Mouse (Mus musculus): ENCODE data around the gene Gemin5. TPM values are rescaled to one million over a fixed set of nuclear protein-coding genes. Genes with fewer than 3 reads are reported as not detected.

The Gemin5 gene
- polyA plus RNA-seq, 1 experiment from 2014 or later, result 19.8 TPM

GRCm38 (mm10) chr11:58167822-58168166 is 545 bp downstream of the Gemin5 start:
- Histone ChIP-seq H3K9me3 (no peaks in the 10 kb centered on the region), H3K27me3 (replicated peaks) (no peaks in the 10 kb centered on the region), H3K27ac (no peak overlapping the region), H3K9ac (peak overlapping the region; percentile 86), H3K36me3 (peaks cover 26% of the 10 kb centered on the region), H3K4me2 (peak overlapping the region; percentile 62), H3K4me1 (0 out of 2 replicates have a peak, but pooled peaks cover 5% of the 10 kb centered on the region), H3K4me3 (replicated peaks) (peak overlapping the region; percentile 85)
- ATAC-seq (ENCODE audit: insufficient read depth, low FRiP score, low read depth), result no peak
- WGBS, result 0% methylated on average over 8 of the region's 8 CpGs

- WGBS, result 96% methylated on average over 2 of the region's 2 CpGs
- Histone ChIP-seq H3K27me3 (replicated peaks) (no peaks in the 10 kb centered on the region), H3K4me1 (no peaks in the 10 kb centered on the region), H3K4me3 (replicated peaks) (no peak overlapping the region), H3K36me3 (peaks cover 41% of the 10 kb centered on the region), H3K4me2 (no peak overlapping the region), H3K9ac (no peak overlapping the region), H3K9me3 (no peaks in the 10 kb centered on the region), H3K27ac (no peak overlapping the region)
- no peak for ATAC-seq (ENCODE audit: insufficient read depth, low FRiP score, low read depth)
These were observed 3.3 kb downstream of the Gemin5 start for GRCm38 (mm10) chr11:58165072-58165471.

DNA sequence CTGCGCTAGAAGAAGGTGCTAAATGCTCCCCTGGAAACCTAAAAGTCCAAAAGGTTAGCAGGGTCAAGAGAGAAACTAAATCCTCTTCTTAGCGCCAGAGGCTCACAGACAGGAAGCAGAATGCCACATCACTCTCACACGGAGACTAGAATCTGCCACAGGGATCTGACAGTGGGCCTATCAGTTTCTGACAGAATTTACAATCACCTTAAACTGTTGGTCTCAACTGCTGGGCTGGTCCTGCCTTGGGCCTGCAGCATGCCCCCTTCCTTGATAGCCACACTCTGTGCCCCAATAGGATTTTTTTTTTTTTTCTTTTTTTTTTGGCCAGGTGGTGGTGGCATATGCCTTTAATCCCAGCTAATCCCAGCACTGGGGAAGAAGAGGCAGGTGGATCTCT is 11.5 kb downstream of the Gemin5 start:
- H3K36me3 ChIP-seq, result peaks cover 49% of the 10 kb centered on the region
- no peak overlapping the region for H3K27ac ChIP-seq
- H3K27me3 ChIP-seq (replicated peaks), result no peaks in the 10 kb centered on the region
- no peak overlapping the region for H3K4me3 ChIP-seq (replicated peaks)
- H3K4me2 ChIP-seq, result no peak overlapping the region
- ATAC-seq (ENCODE audit: insufficient read depth, low FRiP score, low read depth), result no peak
- H3K4me1 ChIP-seq, result no peaks in the 10 kb centered on the region
- no peak overlapping the region for H3K9ac ChIP-seq
- 78% methylated on average over 3 of the region's 3 CpGs for WGBS
- H3K9me3 ChIP-seq, result no peaks in the 10 kb centered on the region

- no peak overlapping the region for H3K27ac ChIP-seq
- no peak for ATAC-seq (ENCODE audit: insufficient read depth, low FRiP score, low read depth)
- H3K4me2 ChIP-seq, result no peak overlapping the region
- no peaks in the 10 kb centered on the region for H3K4me1 ChIP-seq
- no peak overlapping the region for H3K4me3 ChIP-seq (replicated peaks)
- no peaks in the 10 kb centered on the region for H3K27me3 ChIP-seq (replicated peaks)
- H3K9me3 ChIP-seq, result no peaks in the 10 kb centered on the region
- H3K36me3 ChIP-seq, result peaks cover 45% of the 10 kb centered on the region
- 88% methylated on average over 9 of the region's 9 CpGs for WGBS
- H3K9ac ChIP-seq, result no peak overlapping the region
These were observed 12.9 kb downstream of the Gemin5 start for GRCm38 (mm10) chr11:58155458-58155857.

DNA sequence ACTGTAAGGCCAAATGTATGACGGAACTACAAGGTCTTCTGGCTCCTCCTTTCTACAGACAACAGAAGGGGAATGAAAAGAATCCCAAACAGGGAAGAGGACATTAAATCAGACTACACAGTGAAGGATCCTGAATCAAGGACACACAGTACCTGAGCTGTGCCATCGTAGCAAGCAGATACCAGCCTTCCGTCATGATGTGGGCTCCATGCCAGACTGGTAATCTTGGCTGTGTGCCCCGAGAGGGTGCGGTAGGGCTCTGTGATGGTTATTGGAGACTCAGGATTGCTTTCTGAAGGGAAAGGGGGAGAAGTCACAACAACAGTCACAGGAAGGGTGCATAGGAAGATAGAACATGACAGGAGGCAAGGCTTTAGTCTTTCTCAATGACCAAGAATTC is 22.1 kb downstream of the Gemin5 start:
- H3K27ac ChIP-seq, result no peak overlapping the region
- H3K36me3 ChIP-seq, result peaks cover 48% of the 10 kb centered on the region
- H3K9ac ChIP-seq, result no peak overlapping the region
- H3K4me1 ChIP-seq, result no peaks in the 10 kb centered on the region
- H3K4me3 ChIP-seq (replicated peaks), result no peak overlapping the region
- 83% methylated on average over 5 of the region's 5 CpGs for WGBS
- H3K9me3 ChIP-seq, result no peaks in the 10 kb centered on the region
- no peak overlapping the region for H3K4me2 ChIP-seq
- ATAC-seq (ENCODE audit: insufficient read depth, low FRiP score, low read depth), result no peak
- no peaks in the 10 kb centered on the region for H3K27me3 ChIP-seq (replicated peaks)

DNA sequence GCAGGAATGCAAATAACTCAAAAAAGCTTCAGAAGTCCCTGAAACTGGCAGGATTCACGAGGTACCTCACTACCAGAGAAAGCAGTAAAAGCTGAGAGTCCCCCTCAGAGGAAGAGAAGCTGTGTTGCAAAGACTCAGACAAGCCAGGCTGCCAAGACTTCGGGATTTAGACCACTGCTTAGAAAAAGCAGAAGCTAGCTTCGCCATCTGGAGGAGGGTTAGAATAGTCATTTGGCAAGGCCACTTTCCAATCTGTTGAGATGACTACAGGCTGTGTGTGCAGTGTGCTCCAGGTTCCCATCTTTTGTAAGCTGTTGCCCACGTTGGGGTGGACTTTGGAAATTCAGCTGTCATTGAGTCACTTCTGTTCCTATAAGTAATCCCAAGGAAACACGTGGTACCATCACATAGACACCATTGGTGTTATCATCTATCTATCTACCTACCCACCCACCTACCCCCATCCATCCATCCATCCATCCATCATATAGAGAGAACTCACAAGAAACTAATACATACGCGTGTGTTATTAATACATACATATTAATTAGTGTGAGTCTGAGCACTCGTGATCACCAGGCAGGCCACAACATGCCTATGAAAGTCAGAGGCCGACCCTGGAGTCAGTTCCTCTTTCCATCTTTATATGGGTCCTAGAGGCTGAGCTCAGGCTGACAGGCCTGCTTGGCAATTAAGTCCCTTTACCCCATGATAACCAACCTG is 24.5 kb downstream of the Gemin5 start:
- no peak overlapping the region for H3K4me3 ChIP-seq (replicated peaks)
- ATAC-seq (ENCODE audit: insufficient read depth, low FRiP score, low read depth), result no peak
- H3K36me3 ChIP-seq, result peaks cover 65% of the 10 kb centered on the region
- no peaks in the 10 kb centered on the region for H3K27me3 ChIP-seq (replicated peaks)
- no peak overlapping the region for H3K4me2 ChIP-seq
- H3K27ac ChIP-seq, result no peak overlapping the region
- no peak overlapping the region for H3K9ac ChIP-seq
- H3K9me3 ChIP-seq, result no peaks in the 10 kb centered on the region
- 87% methylated on average over 9 of the region's 9 CpGs for WGBS
- no peaks in the 10 kb centered on the region for H3K4me1 ChIP-seq

DNA sequence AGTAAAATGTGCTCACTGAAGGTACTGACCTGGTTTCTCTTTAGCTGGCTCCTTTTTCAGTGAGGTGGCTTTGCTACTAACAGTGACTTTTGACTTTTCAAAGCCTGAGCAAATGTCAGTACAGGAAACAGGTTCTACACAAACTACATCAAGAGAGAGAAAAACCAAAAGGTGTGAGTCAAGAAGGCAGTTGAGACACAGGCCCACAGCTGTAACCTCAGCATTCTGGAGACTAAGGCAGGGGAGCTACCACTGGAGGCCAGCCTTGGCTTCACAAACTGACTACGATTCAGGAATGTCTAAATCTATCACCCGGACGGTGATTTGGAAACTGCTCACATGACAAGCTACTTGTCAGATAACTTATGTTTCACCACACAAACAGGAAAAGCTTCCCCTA is 28.9 kb downstream of the Gemin5 start:
- H3K9me3 ChIP-seq, result no peaks in the 10 kb centered on the region
- H3K36me3 ChIP-seq, result peaks cover 68% of the 10 kb centered on the region
- 79% methylated on average over 3 of the region's 3 CpGs for WGBS
- H3K4me2 ChIP-seq, result no peak overlapping the region
- ATAC-seq (ENCODE audit: insufficient read depth, low FRiP score, low read depth), result no peak
- no peak overlapping the region for H3K27ac ChIP-seq
- no peaks in the 10 kb centered on the region for H3K4me1 ChIP-seq
- no peaks in the 10 kb centered on the region for H3K27me3 ChIP-seq (replicated peaks)
- H3K4me3 ChIP-seq (replicated peaks), result no peak overlapping the region
- no peak overlapping the region for H3K9ac ChIP-seq

- H3K9ac ChIP-seq, result no peak overlapping the region
- no peak overlapping the region for H3K4me3 ChIP-seq (replicated peaks)
- H3K4me1 ChIP-seq, result no peaks in the 10 kb centered on the region
- 88% methylated on average over 11 of the region's 11 CpGs for WGBS
- H3K27me3 ChIP-seq (replicated peaks), result no peaks in the 10 kb centered on the region
- no peak for ATAC-seq (ENCODE audit: insufficient read depth, low FRiP score, low read depth)
- no peaks in the 10 kb centered on the region for H3K9me3 ChIP-seq
- H3K36me3 ChIP-seq, result peaks cover 62% of the 10 kb centered on the region
- no peak overlapping the region for H3K4me2 ChIP-seq
- no peak overlapping the region for H3K27ac ChIP-seq
These were observed 29.5 kb downstream of the Gemin5 start for GRCm38 (mm10) chr11:58138821-58139220.

- H3K4me1 ChIP-seq, result no peaks in the 10 kb centered on the region
- no peak overlapping the region for H3K4me3 ChIP-seq (replicated peaks)
- no peak overlapping the region for H3K27ac ChIP-seq
- whole genome bisulfite sequencing, result 90% methylated on average over 6 of the region's 6 CpGs
- H3K27me3 ChIP-seq (replicated peaks), result no peaks in the 10 kb centered on the region
- no peak overlapping the region for H3K4me2 ChIP-seq
- H3K9me3 ChIP-seq, result no peaks in the 10 kb centered on the region
- ATAC-seq (ENCODE audit: insufficient read depth, low FRiP score, low read depth), result no peak
- H3K9ac ChIP-seq, result no peak overlapping the region
- H3K36me3 ChIP-seq, result peaks cover 59% of the 10 kb centered on the region
These were observed 31.7 kb downstream of the Gemin5 start for GRCm38 (mm10) chr11:58136677-58137076.

- H3K36me3 ChIP-seq, result peaks cover 48% of the 10 kb centered on the region
- ATAC-seq (ENCODE audit: insufficient read depth, low FRiP score, low read depth), result no peak
- no peak overlapping the region for H3K27ac ChIP-seq
- no peaks in the 10 kb centered on the region for H3K4me1 ChIP-seq
- H3K4me2 ChIP-seq, result no peak overlapping the region
- no peaks in the 10 kb centered on the region for H3K9me3 ChIP-seq
- H3K9ac ChIP-seq, result no peak overlapping the region
- no peak overlapping the region for H3K4me3 ChIP-seq (replicated peaks)
- no peaks in the 10 kb centered on the region for H3K27me3 ChIP-seq (replicated peaks)
These were observed 33.0 kb downstream of the Gemin5 start for GRCm38 (mm10) chr11:58135296-58135695.

GRCm38 (mm10) chr11:58134869-58135268 is 33.5 kb downstream of the Gemin5 start:
- no peak overlapping the region for H3K4me2 ChIP-seq
- H3K36me3 ChIP-seq, result peaks cover 51% of the 10 kb centered on the region
- no peak for ATAC-seq (ENCODE audit: insufficient read depth, low FRiP score, low read depth)
- H3K4me1 ChIP-seq, result no peaks in the 10 kb centered on the region
- H3K9me3 ChIP-seq, result no peaks in the 10 kb centered on the region
- H3K9ac ChIP-seq, result no peak overlapping the region
- H3K27me3 ChIP-seq (replicated peaks), result no peaks in the 10 kb centered on the region
- H3K27ac ChIP-seq, result no peak overlapping the region
- H3K4me3 ChIP-seq (replicated peaks), result no peak overlapping the region

DNA sequence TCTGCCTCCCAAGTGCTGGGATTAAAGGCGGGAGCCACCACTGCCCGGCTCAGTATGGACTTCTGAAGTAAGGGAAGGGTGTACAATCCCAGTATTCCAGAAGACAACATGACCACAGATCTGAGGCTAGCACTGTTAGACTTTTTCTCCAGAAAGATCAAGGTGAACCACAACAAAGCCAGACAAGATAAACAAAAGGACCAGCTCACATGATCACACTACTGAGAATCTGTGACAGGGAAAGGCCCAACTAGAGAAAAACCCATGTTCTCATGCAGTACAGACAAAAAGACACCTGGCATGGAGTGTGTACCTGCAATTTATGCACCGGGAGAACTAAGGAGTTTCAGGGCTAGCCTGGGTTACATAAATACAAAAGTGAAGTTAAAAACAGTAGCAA is 36.3 kb downstream of the Gemin5 start:
- no peak overlapping the region for H3K9ac ChIP-seq
- WGBS, result 87% methylated on average over 3 of the region's 3 CpGs
- no peak for ATAC-seq (ENCODE audit: insufficient read depth, low FRiP score, low read depth)
- no peaks in the 10 kb centered on the region for H3K4me1 ChIP-seq
- no peak overlapping the region for H3K4me3 ChIP-seq (replicated peaks)
- H3K36me3 ChIP-seq, result peaks cover 53% of the 10 kb centered on the region
- no peak overlapping the region for H3K4me2 ChIP-seq
- no peaks in the 10 kb centered on the region for H3K27me3 ChIP-seq (replicated peaks)
- H3K27ac ChIP-seq, result no peak overlapping the region
- H3K9me3 ChIP-seq, result no peaks in the 10 kb centered on the region

- no peak overlapping the region for H3K4me3 ChIP-seq (replicated peaks)
- ATAC-seq (ENCODE audit: insufficient read depth, low FRiP score, low read depth), result no peak
- no peak overlapping the region for H3K9ac ChIP-seq
- H3K27me3 ChIP-seq (replicated peaks), result no peaks in the 10 kb centered on the region
- H3K9me3 ChIP-seq, result no peaks in the 10 kb centered on the region
- H3K27ac ChIP-seq, result no peak overlapping the region
- 73% methylated on average over 6 of the region's 6 CpGs for WGBS
- no peak overlapping the region for H3K4me2 ChIP-seq
- H3K36me3 ChIP-seq, result peaks cover 36% of the 10 kb centered on the region
- no peaks in the 10 kb centered on the region for H3K4me1 ChIP-seq
These were observed 39.0 kb downstream of the Gemin5 start for GRCm38 (mm10) chr11:58129302-58129843.
